In genomic region chr5:116231841-116232643, GRCm38 (mm10) we compare ENCODE assay signal across 9 mouse cellular contexts. TPM values are rescaled to one million over a fixed set of nuclear protein-coding genes. Genes with fewer than 3 reads are reported as not detected.
DNase-seq lines count a peak whose midpoint lies in the region; ATAC-seq and TF ChIP-seq lines count a peak whose summit lies in the region.
"Had no signal": no experiment of that assay in that cellular context is flagged by ENCODE, and none has a peak within 500 bp of the region (broad histone marks: within the 10 kb centered on the region; RNA-seq: fewer than 3 reads in every experiment).

No protein-coding gene starts in this region.

- in situ Hi-C loops in ES-E14 (cut with MboI; ENCODE audit: low sequenced_read_pairs in 2 of 2, unreplicated experiment in 2 of 2): no loop called here

- peak; percentile 82 for TF ChIP-seq CTCF in lung, embryonic 14.5 days (IDR thresholded peaks at IDR 0.05; ENCODE audit: low read depth)

- peak; percentile 73 for DNase-seq in ES-E14 (ENCODE audit: low read depth, low spot score)
- DNase-seq in adrenal gland, adult 2 months: peak; percentile 38
- peak; percentile 66 for DNase-seq in embryo, embryonic 11.5 days (ENCODE audit: low read depth, low spot score)
- peak; percentile 28 to 71 for DNase-seq in kidney, postnatal 36 days
- peak; percentile 91 for DNase-seq in lung, embryonic 14.5 days
- DNase-seq in right cerebral cortex, adult 18-20 months: peak; percentile 58

- H3K27me3 ChIP-seq in heart, embryonic 13.5 days (replicated peaks): 0 out of 2 replicates have a peak, but pooled peaks cover 7% of the 10 kb centered on the region
- H3K27me3 ChIP-seq in lung, embryonic 14.5 days (ENCODE audit: insufficient read depth, low read length): no peaks in the 10 kb centered on the region
- H3K27me3 ChIP-seq: heart, embryonic 15.5 days had no signal

- H3K4me3 ChIP-seq in ES-E14 (ENCODE audit: insufficient read depth in 1 of 2, low read depth in 1 of 2, low read length in 2 of 2, poor library complexity in 1 of 2, severe bottlenecking in 1 of 2): peak overlapping the region; percentile 3 to 55; a peak in 2 of 4 replicates
- no peak overlapping the region for H3K4me3 ChIP-seq in heart, embryonic 13.5 days
- no peak overlapping the region for H3K4me3 ChIP-seq in lung, embryonic 14.5 days (ENCODE audit: low read depth, low read length)
- H3K4me3 ChIP-seq: heart, embryonic 15.5 days had no signal

- peak overlapping the region; percentile 51 for H3K4me2 ChIP-seq in heart, embryonic 13.5 days
- H3K4me2 ChIP-seq in lung, embryonic 14.5 days: peak overlapping the region; percentile 32
- H3K4me2 ChIP-seq: heart, embryonic 15.5 days had no signal

- WGBS in heart, embryonic 13.5 days: 25% methylated on average over 19 of the region's 19 CpGs
- 20% methylated on average over 19 of the region's 19 CpGs for WGBS in lung, embryonic 14.5 days

- no peaks in the 10 kb centered on the region for H3K9me3 ChIP-seq in ES-E14 (ENCODE audit: control insufficient read depth, insufficient read depth, low read depth, low read length)
- no peaks in the 10 kb centered on the region for H3K9me3 ChIP-seq in heart, embryonic 13.5 days
- H3K9me3 ChIP-seq in lung, embryonic 14.5 days (ENCODE audit: low read depth, low read length): no peaks in the 10 kb centered on the region
- H3K9me3 ChIP-seq: heart, embryonic 15.5 days had no signal

- H3K4me1 ChIP-seq in ES-E14 (ENCODE audit: control insufficient read depth in 2 of 2, insufficient read depth in 2 of 2, low read length in 2 of 2, poor library complexity in 1 of 2): peaks cover 2 to 10% of the 10 kb centered on the region in 2 experiments; a peak in 3 of 4 replicates
- peaks cover 3% of the 10 kb centered on the region; the same call in 1 of the 2 replicates for H3K4me1 ChIP-seq in heart, embryonic 13.5 days
- no peaks in the 10 kb centered on the region for H3K4me1 ChIP-seq in lung, embryonic 14.5 days (ENCODE audit: insufficient read depth)

- no peaks in the 10 kb centered on the region for H3K36me3 ChIP-seq in ES-E14 (ENCODE audit: control insufficient read depth, insufficient read depth, low read length, poor library complexity, severe bottlenecking)
- no peaks in the 10 kb centered on the region for H3K36me3 ChIP-seq in heart, embryonic 13.5 days
- no peaks in the 10 kb centered on the region for H3K36me3 ChIP-seq in lung, embryonic 14.5 days (ENCODE audit: insufficient read depth)
- H3K36me3 ChIP-seq: heart, embryonic 15.5 days had no signal

- no peak overlapping the region for H3K27ac ChIP-seq in ES-E14 (ENCODE audit: insufficient read depth, low read depth, low read length, poor library complexity, severe bottlenecking)
- no peak overlapping the region for H3K27ac ChIP-seq in heart, embryonic 13.5 days (replicated peaks)
- no peak overlapping the region for H3K27ac ChIP-seq in lung, embryonic 14.5 days (ENCODE audit: low read depth)
- H3K27ac ChIP-seq: heart, embryonic 15.5 days had no signal

- H3K9ac ChIP-seq in ES-E14 (ENCODE audit: insufficient read depth, low read depth, low read length, poor library complexity, severe bottlenecking): no peak overlapping the region; the same call in 1 of the 2 replicates
- no peak overlapping the region for H3K9ac ChIP-seq in heart, embryonic 13.5 days
- H3K9ac ChIP-seq in lung, embryonic 14.5 days: no peak overlapping the region
- H3K9ac ChIP-seq: heart, embryonic 15.5 days had no signal

- ATAC-seq in heart, embryonic 13.5 days (ENCODE audit: extremely low read depth, insufficient number of reproducible peaks, low FRiP score, low TSS enrichment): no peak
- ATAC-seq in lung, embryonic 14.5 days (ENCODE audit: insufficient read depth): no peak
- ATAC-seq in erythroblast, adult 5-6 weeks (replicated peaks; ENCODE audit: low FRiP score, poor library complexity, severe bottlenecking): no peak

TF ChIP-seq in ES-E14, 5 proteins besides CTCF, POLR2A, EP300 and RAD21:
- peak; percentile 82 for TF ChIP-seq ZC3H11A (IDR thresholded peaks at IDR 0.05; ENCODE audit: borderline replicate concordance, low read depth, low read length)
- no peak for TF ChIP-seq HCFC1 (IDR thresholded peaks at IDR 0.05; ENCODE audit: borderline replicate concordance, insufficient read depth, low read length)

RNA-seq across cellular contexts. Expression of gene Ccdc60, which starts 56.7 kb away (rescaled TPM):
- total RNA-seq in ES-E14 (2012; rRNA removed): 0.54 and 0.79 TPM in 2 replicates
- total RNA-seq in adrenal gland, adult 2 months (2021): not detected
- polyA plus RNA-seq in adrenal gland, adult 2 months (2012; rRNA removed): not detected in 2 replicates
- 0.37 and 0.59 TPM in 2 replicates for polyA plus RNA-seq in heart, embryonic 13.5 days (2015; fragmentation: Nextera tagmentation; extraction: Ambion mirVana)
- polyA plus RNA-seq in lung, embryonic 14.5 days (2014; fragmentation: Nextera tagmentation; extraction: Ambion mirVana): 0.57 and 1.0 TPM in 2 replicates
- total RNA-seq in erythroblast, adult 5-6 weeks (2015; ENCODE audit: low replicate concordance): not detected in 2 replicates
- total RNA-seq in erythroblast, adult 5-6 weeks (2017; ENCODE audit: low replicate concordance): not detected in 2 replicates

Comparison
In these comparisons a context has a peak if more than half of its experiments do, and no peak if none do; other contexts are left out.
1. DNase-seq: peak in every context shown above with its lines; median percentile 91 in lung, embryonic 14.5 days; 73 in ES-E14; 66 in embryo, embryonic 11.5 days; 58 in right cerebral cortex, adult 18-20 months; 50 in kidney, postnatal 36 days; 38 in adrenal gland, adult 2 months.
2. H3K4me3 ChIP-seq: peak in ES-E14 (2 of 2); none in heart, embryonic 13.5 days (single experiment) and lung, embryonic 14.5 days (single experiment).